Mouse (Mus musculus): Measurements from ENCODE around the gene Megf8.

- TF ChIP-seq CTCF (IDR thresholded peaks at IDR 0.05; ENCODE audit: borderline replicate concordance, insufficient read depth, low read length): no peak
- TF ChIP-seq POLR2A (IDR thresholded peaks at IDR 0.05; ENCODE audit: low read depth, low read length): no peak
Measured at GRCm38 (mm10) chr7:25382541-25382940, 65.6 kb downstream of the Megf8 start.
